Mouse (Mus musculus) liver, adult 2 months (tissue): ENCODE measurements at regions not wholly inside any gene's neighbourhood (a gene's known extent, or its start where the extent isn't known, plus 50 kb on each side); places are given as distances from the start of the nearest gene placed in this dataset.

Source experiments
- DNase-seq: peaks from one replicate; pipeline ENCODE4 v3.0.0-alpha.2; 2011; ENCODE audit warnings: low read depth, low spot score; ENCODE audit errors: extremely low read depth
- H3K27ac ChIP-seq: fragments of 200-500 bp; replicated peaks from 2 replicates; pipeline ENCODE4 v1.5.1; 2012; ENCODE audit warnings: low read depth, mild to moderate bottlenecking, control low read depth, inconsistent platforms, low read length; ENCODE audit not compliant: insufficient read depth
- H3K27me3 ChIP-seq: fragments of 200-500 bp; 2 replicates; pipeline ENCODE4 v1.6.1; 2012; ENCODE audit warnings: mild to moderate bottlenecking, moderate library complexity, low read length, inconsistent platforms; ENCODE audit not compliant: control insufficient read depth, insufficient read depth
- H3K36me3 ChIP-seq: fragments of 200-500 bp; 2 replicates; pipeline ENCODE4 v1.6.1; 2012; ENCODE audit warnings: low read length, inconsistent platforms; ENCODE audit not compliant: control insufficient read depth, insufficient read depth
- H3K4me1 ChIP-seq: fragments of 200-500 bp; 2 replicates; pipeline ENCODE4 v1.6.1; 2011; ENCODE audit warnings: low read length; ENCODE audit not compliant: control insufficient read depth, insufficient read depth
- H3K4me3 ChIP-seq: fragments of 200-500 bp; 2 replicates; pipeline ENCODE4 v1.5.1; 2011; ENCODE audit warnings: low read depth, mild to moderate bottlenecking, control low read depth, low read length, moderate library complexity; ENCODE audit not compliant: insufficient read depth
- H3K79me2 ChIP-seq: fragments of 200-500 bp; 2 replicates; pipeline ENCODE4 v1.6.1; 2012; ENCODE audit warnings: inconsistent platforms, mild to moderate bottlenecking, low read length, moderate library complexity; ENCODE audit not compliant: control insufficient read depth, insufficient read depth
- H3K9ac ChIP-seq: fragments of 200-500 bp; 2 replicates; pipeline ENCODE4 v1.6.1; 2012; ENCODE audit warnings: low read depth, mild to moderate bottlenecking, control low read depth, inconsistent platforms, low read length
- CTCF ChIP-seq: fragments of 200-500 bp; IDR thresholded peaks from 2 replicates; pipeline ENCODE4 v1.5.1; 2011; ENCODE audit warnings: low read depth, low read length, control low read depth
- POLR2A ChIP-seq: fragments of 200-500 bp; IDR thresholded peaks from 2 replicates; pipeline ENCODE4 v1.6.1; 2011; ENCODE audit warnings: low read length, control low read depth; ENCODE audit not compliant: insufficient read depth; ENCODE audit errors: extremely low read depth
- WGBS: fragments of 180-500 bp; shearing (Covaris S2); methylation state at CpG from one replicate; pipeline ENCODE4 v1.1.7; 2018; 5-methylcytosine and 5-hydroxymethylcytosine counted together

DNA sequence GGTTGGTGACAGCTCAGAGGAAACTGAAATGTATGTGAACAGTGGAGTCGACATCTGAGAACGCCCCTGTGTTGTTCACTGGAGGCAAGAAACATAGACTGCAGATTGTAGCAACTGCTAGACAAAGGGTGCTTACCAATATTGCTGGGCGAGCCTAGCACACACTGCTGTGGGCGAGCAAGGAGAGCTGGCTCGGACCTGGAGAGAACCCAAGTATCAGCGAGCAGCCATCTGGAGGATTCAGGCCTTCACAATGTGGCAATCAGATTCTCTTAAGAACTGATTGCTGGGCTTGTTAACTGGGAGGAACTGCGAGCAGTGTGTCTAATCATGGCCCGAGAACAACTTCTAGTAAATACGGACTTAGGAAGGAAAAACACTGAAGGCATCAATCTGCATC, 128.8 kb upstream of the Nmur2 start:
- DNase-seq, result no peak
- Histone ChIP-seq H3K79me2 (no peaks in the 10 kb centered on the region), H3K27ac (no peak overlapping the region), H3K27me3 (no peaks in the 10 kb centered on the region), H3K36me3 (no peaks in the 10 kb centered on the region), H3K4me1 (no peaks in the 10 kb centered on the region), H3K9ac (no peak overlapping the region), H3K4me3 (no peak overlapping the region)
- TF ChIP-seq CTCF, result no peak
- no peak for TF ChIP-seq POLR2A
- WGBS, result 68% methylated on average over 9 of the region's 9 CpGs

GRCm38 (mm10) chr11:56166849-56167248, 126.0 kb upstream of the Nmur2 start:
- no peak overlapping the region for H3K27ac ChIP-seq
- WGBS, result 51% methylated on average over 2 of the region's 2 CpGs
- no peak overlapping the region for H3K9ac ChIP-seq
- TF ChIP-seq CTCF (no peak), POLR2A (no peak)
- H3K36me3 ChIP-seq, result no peaks in the 10 kb centered on the region
- no peak for DNase-seq
- no peaks in the 10 kb centered on the region for H3K4me1 ChIP-seq
- no peak overlapping the region for H3K4me3 ChIP-seq
- H3K27me3 ChIP-seq, result no peaks in the 10 kb centered on the region
- H3K79me2 ChIP-seq, result no peaks in the 10 kb centered on the region

DNA sequence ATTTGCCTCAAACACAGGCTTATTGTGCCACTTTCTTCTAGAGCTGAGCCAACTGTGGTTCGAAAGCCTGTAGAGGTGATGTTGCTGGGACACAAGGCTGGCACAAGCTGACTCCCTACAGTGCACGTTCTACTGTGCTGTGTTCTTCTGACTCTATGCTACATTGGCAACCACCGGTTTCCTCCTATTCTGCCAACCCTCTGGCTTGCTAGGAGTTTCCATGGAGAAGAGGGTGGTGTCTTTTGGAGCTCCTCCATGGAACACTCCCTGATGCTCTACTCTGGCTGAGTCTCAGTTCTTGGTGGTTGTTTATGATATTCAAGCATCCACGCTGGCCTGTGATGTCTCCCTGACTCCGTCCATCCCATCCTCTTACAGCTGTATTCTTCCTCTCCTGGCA, 124.9 kb upstream of the Nmur2 start:
- Histone ChIP-seq H3K27ac (no peak overlapping the region), H3K4me3 (no peak overlapping the region), H3K36me3 (no peaks in the 10 kb centered on the region), H3K27me3 (no peaks in the 10 kb centered on the region), H3K4me1 (no peaks in the 10 kb centered on the region), H3K9ac (no peak overlapping the region), H3K79me2 (no peaks in the 10 kb centered on the region)
- 81% methylated on average over 5 of the region's 5 CpGs for WGBS
- TF ChIP-seq POLR2A, result no peak
- no peak for TF ChIP-seq CTCF
- no peak for DNase-seq

GRCm38 (mm10) chr11:56160286-56160685, 119.5 kb upstream of the Nmur2 start:
- DNase-seq, result no peak
- Histone ChIP-seq H3K4me1 (no peaks in the 10 kb centered on the region), H3K27ac (no peak overlapping the region), H3K4me3 (no peak overlapping the region), H3K36me3 (no peaks in the 10 kb centered on the region), H3K27me3 (no peaks in the 10 kb centered on the region), H3K79me2 (no peaks in the 10 kb centered on the region), H3K9ac (no peak overlapping the region)
- 40% methylated on average over 2 of the region's 2 CpGs for WGBS
- no peak for TF ChIP-seq POLR2A
- no peak for TF ChIP-seq CTCF

GRCm38 (mm10) chr11:56159412-56160074, 118.7 kb upstream of the Nmur2 start:
- no peak for TF ChIP-seq CTCF
- no peak for TF ChIP-seq POLR2A
- no peaks in the 10 kb centered on the region for H3K36me3 ChIP-seq
- no peak overlapping the region for H3K27ac ChIP-seq
- H3K79me2 ChIP-seq, result no peaks in the 10 kb centered on the region
- H3K4me3 ChIP-seq, result no peak overlapping the region
- no peak for DNase-seq
- no peaks in the 10 kb centered on the region for H3K4me1 ChIP-seq
- no peak overlapping the region for H3K9ac ChIP-seq
- 47% methylated on average over 10 of the region's 10 CpGs for WGBS
- H3K27me3 ChIP-seq, result no peaks in the 10 kb centered on the region

- H3K79me2 ChIP-seq, result no peaks in the 10 kb centered on the region
- H3K27ac ChIP-seq, result no peak overlapping the region
- WGBS, result 77% methylated on average over 13 of the region's 13 CpGs
- no peak for TF ChIP-seq CTCF
- TF ChIP-seq POLR2A, result no peak
- H3K4me3 ChIP-seq, result no peak overlapping the region
- no peaks in the 10 kb centered on the region for H3K4me1 ChIP-seq
- H3K9ac ChIP-seq, result no peak overlapping the region
- no peak for DNase-seq
- no peaks in the 10 kb centered on the region for H3K36me3 ChIP-seq
- H3K27me3 ChIP-seq, result no peaks in the 10 kb centered on the region
Measured at GRCm38 (mm10) chr11:56150825-56151342, 110.1 kb upstream of the Nmur2 start.
